Mouse (Mus musculus) embryonic stem cell, embryonic (primary cell): ENCODE measurements at regions not wholly inside any gene's neighbourhood (a gene's known extent, or its start where the extent isn't known, plus 50 kb on each side); places are given as distances from the start of the nearest gene placed in this dataset.

ENCODE experiments used
- CTCF ChIA-PET, 4 experiments: fragments of 300-600 bp in 2 of 4; fragments of 350-600 bp in 2 of 4; sonication (Branson Sonifier 250); formaldehyde crosslinking; loops; one replicate each; lab custom pipeline; 2022; ENCODE audit warnings: inconsistent platforms in 2 of 4; lab: Charles Lee
- POLR2A ChIA-PET, 4 experiments: fragments of 300-600 bp in 2 of 4; fragments of 350-600 bp in 2 of 4; sonication (Branson Sonifier 250); formaldehyde crosslinking; loops; one replicate each; lab custom pipeline; 2022; ENCODE audit warnings: antibody characterized with exemption in 4 of 4, inconsistent platforms in 1 of 4; lab: Charles Lee

DNA sequence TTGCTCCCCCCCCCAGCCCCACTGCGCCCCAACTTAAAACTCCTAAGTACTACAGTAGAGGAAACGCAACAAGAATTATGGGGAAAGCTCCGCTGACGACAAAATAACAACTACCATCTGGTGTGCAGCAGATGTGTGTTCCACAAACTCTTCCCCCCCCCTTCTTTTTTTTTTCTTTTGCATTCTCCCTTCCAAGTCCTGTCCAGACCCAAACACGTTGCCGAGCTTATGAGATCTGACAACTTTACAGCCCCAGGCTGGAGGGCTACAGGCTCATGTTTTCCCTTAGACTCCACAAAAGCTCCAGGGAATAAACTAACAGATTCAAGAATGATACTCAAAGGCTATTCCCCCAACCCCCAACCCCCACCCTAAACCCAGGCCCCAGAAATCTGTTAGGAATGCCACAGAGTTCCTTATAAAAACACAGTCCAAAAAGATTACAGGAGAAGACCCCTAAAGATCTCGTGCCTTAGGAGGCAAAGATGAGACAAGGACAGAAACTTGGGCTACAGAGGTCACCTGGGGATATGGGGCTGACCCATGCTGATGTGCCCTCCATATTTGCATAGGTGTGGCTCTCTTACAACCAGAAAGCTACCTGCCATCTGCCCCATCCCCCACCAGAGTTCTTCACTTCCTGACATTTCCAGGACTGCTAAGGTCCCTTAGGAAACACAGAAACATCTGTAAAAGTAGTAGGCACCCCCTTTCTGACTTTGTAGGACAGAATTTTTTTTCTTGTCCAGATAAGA, 509.5 kb upstream of the Cited2 start:
- CTCF ChIA-PET: no interaction called here
- POLR2A ChIA-PET: interaction anchor here in 3 of 4 experiments (0.6 to 1.7 kb wide), 6 partner anchors 13 to 595 kb away, joined by 3 to 7 read pairs (median 3); partner anchors contain the start of gene Cited2 (in 2 of the 3)

DNA sequence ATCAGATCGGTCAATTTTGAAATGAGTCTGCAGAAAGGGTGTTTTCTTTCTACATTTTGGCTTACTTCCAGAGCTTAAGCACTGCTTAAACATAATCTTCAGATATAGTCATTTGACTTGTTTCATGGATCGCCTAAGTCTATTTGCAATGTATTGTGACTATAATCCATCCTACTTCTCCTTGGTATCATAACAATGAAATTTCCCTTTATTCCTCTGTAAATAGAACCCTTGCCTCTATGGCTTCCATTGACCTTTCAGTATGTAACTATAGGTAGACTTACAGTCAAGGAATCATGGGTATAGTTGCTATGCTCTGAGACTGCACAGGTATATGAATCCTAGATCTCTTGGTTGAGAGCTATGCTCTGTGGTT, 509.0 kb upstream of the Cited2 start:
- ChIA-PET CTCF (no interaction called here), POLR2A (interaction anchor here in 2 of 4 experiments (0.5 to 1.3 kb wide), 2 partner anchors 21 to 509 kb away, joined by 4 to 5 read pairs; partner anchors contain the start of gene Cited2 (in 1 of the 2))

DNA sequence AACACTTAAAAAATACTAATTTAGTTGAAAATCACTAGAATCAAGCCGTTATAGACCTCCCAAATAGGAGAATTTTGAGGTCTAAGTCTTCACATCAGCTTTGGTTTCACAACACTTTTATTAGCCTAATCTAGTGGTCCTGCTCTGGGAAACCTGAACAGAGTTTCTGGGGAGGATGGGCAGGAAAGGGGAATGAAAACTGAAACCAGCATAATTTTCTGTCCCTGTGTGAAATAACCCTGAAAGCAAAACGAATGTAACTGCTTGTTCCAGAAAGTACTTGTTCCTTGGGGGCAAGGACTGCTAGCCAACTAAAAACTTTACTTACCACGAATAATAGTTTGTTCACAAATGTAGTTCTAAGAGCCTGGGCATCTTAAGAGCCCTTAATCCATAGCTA, 508.0 kb upstream of the Cited2 start:
- ChIA-PET CTCF (no interaction called here), POLR2A (interaction anchor here in 1 of 4 experiments (0.6 kb wide), 1 partner anchor 495 kb away, joined by 3 read pairs; no protein-coding TSS in a partner anchor)

DNA sequence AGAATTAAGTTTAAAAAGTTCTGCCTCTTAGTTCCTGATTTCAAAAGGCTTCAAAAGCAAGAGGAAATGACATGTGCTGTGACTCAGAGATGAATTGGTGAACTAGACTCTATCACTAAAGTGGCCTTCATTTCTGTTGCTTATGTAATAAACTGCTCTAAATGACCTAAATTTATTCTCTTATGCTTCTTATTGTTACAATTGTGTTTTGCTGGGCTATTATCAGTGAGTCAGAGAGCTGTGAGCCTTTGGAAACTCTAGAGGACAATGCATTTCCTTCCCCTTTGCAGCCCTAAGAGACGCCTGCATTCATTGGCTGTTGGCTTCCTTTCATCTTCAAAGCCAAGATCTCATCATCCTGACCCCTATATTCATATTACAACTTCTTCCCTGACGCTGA, 501.5 kb upstream of the Cited2 start:
- ChIA-PET POLR2A (no interaction called here), CTCF (no interaction called here)

DNA sequence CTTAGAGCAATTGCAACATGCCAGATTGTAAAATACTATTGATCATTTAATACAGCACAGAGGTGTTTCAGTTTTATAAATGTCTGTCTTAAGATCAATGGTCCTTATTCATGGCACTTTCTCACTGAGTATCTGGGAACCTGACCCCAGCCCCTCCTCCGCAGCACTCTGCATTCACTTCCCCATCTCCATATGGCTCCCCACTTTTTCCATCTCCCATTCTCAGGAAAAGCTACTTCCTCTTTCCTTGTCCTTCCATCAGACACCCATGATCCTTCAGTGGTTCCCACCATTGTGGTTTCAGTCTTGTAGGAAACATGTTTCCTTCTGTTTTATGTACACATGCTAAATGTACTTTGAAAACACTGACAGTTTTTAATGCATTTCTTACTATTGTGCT, 497.3 kb upstream of the Cited2 start:
- ChIA-PET POLR2A (no interaction called here), CTCF (no interaction called here)

DNA sequence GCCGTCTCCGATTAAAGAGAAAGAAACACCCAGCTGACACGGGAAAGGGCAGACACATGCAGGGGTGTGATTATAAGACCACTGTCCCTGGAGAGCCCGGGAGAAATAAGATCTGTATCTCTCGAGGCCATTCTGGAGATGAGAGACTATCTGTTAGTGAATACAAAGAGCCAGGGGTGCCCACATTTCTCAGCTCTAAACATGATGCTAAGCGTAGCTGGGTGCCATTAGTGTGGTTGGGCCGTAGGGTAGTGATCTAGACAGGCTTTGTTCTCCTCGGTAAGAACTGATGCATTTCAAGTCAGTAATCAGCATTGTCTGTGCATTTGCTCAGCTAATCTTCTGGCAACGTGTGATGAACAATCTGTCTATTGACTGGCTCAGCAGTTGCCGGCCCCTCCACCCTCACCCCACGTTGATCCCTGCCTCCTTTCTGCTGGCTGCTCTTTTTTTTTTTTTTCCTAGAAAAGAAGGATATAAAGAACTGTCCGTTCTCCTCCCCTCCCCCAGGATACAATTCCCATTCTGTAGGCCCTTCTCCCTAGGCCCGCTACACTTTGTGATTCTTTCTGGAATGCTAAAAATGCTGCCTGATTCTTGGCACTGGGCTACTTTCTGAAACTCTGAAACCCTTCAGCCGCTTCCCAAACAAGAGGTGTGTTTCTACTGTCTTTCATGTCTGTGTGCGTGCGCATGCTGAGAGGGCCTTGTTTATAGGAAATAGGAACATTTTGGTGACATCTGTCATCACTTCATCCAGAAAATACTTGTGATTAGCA, 492.8 kb upstream of the Cited2 start:
- CTCF ChIA-PET: no interaction called here
- POLR2A ChIA-PET: no interaction called here

DNA sequence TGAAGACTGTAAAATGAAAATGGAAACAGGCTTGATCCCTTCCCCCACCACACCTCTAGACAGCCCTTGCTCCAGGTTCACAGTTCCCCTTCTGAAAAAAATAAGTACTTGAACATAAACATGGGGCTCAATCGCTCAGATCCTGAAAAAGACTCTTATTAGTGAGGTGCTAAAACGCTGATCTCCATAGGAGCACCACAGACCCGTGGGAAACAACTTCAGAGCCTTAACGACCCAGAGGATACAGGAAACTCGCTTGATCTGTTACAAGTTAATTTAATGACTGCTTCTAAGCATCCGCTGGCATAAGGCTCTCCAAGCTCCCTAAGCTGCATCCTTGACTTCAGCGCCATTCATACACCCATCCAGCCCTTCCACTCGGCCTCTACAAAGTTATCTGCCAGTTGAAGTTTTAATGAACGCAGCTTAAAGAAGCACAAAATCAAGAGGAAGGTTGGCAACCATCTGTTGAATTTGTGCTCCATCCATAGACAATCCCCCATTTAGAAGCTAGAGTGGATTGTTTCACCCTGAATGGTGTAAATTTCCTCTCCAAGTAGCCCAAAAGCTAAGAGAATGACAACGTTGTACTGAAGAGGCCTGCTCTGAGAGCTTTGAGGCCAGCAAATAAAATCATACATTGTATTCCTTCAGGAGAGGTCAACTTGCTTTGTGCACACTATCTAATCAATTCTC, 486.9 kb upstream of the Cited2 start:
- POLR2A ChIA-PET: interaction anchor here in 2 of 4 experiments (0.5 to 2.4 kb wide), 4 partner anchors 420 to 637 kb away, joined by 3 to 8 read pairs (median 3); partner anchors contain the start of gene Cited2 (in 1 of the 2)
- CTCF ChIA-PET: no interaction called here

DNA sequence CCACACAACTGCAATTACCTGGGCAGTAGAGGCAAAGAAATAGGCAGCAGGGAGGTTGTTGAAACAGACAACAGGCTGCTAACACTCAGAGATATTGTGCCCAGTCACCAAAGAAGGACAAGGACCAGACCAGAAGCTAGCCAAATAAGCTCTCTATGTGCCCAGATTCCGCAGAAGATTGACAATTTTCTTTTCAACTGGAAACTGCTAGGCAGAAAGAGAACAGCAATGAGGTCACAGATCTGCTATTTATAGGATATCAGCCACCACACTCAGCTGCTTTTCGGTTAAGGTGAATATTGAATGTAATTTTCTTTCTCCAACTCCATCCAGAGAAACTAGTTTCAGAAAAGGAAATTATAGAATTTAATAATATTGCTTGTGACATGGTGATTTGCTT, 486.3 kb upstream of the Cited2 start:
- ChIA-PET POLR2A (interaction anchor here in 1 of 4 experiments (2.4 kb wide), 1 partner anchor 487 kb away, joined by 8 read pairs; the partner anchor contains the start of gene Cited2), CTCF (no interaction called here)

DNA sequence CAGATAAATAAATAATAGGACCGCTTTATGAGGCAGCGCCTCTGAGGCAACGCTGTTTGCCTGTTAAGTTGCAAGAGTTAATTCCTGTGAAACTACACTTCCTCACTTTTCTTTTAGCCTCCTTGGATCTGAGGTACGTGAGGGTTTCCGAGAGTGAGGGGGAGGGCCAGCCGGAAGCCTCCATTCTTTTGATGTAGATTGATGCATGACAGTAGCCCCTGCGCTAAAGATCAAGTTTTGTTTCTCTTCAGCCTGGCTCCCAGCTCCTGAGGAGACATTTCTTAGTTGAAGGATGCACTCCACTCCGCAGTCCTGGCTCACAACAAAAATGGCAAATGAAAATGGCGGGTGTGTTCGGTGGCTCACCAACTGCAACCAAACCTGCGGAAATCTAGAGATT, 485.6 kb upstream of the Cited2 start:
- CTCF ChIA-PET: no interaction called here
- POLR2A ChIA-PET: interaction anchor here in 2 of 4 experiments (0.6 to 2.4 kb wide), 4 partner anchors 15 to 1289 kb away, joined by 3 to 8 read pairs (median 3); partner anchors contain the start of gene Cited2 (in 1 of the 2)

DNA sequence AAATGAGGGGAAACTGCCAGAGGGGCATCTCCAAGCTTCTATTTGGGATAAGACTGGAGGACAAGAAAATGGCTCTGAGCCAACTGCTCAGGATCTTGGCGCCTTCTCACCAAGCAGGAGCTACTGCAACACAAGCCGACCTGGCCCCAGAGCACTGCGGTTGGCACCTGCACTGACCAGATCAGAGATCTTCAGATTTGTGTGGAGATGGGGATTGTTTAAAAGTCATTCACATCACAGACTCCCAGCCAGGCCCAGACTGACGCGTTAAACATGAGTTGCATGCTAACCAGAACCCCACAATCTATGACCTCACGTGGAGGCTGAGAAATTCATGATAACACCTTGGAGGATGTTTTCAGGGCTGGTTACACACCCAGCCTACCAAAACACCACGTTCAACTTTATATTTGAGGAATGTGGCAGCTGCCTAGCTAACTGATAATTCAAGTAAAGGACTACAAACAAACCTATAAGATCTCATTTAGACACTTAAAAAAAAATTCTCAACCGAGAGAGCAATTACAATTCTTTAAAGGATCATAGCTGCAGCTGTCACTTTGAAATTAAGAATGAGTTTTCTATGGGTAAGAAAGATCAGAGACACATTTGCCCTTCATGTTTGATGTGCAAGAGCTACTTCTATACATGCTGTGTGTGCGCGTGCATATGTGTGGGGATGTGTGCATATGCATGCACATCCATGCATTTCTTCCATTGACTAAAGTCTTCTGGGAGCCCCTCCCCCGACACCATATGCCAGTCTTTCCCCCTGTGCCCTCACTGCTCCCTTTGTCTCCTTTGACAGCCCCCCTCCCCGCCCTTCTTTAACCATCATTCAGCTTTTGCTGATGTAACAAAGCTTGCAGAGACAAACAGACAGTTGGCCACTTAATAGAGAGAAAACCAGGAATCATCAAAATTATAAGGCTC, 484.8 kb upstream of the Cited2 start:
- ChIA-PET POLR2A (interaction anchor here in 2 of 4 experiments (0.6 to 2.4 kb wide), 4 partner anchors 33 to 1289 kb away, joined by 3 to 8 read pairs (median 3); partner anchors contain the start of genes Cited2 (in 1 of the 2) and Txlnb (in 1 of the 2)), CTCF (no interaction called here)

DNA sequence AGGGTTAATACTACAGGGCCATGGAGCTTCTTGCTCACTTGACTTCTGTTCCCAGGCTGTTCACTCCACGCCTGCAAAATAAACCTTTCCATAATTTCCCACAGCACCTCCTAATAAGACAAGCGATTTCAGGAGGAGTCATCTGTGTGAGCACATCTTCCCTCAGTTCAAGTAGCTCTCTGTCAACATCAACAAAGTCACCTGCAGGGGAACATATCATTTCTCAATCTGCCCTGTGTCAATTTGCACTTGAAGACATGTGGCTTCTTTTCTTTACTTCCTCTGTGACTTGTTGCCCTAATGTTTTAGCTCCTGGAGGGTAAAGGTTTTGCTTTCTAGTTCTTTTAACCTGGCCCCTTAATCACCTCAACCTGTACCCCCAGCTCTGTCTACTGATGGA, 474.7 kb upstream of the Cited2 start:
- CTCF ChIA-PET: no interaction called here
- POLR2A ChIA-PET: interaction anchor here in 1 of 4 experiments (1.1 kb wide), 1 partner anchor 475 kb away, joined by 3 read pairs; the partner anchor contains the start of gene Cited2

DNA sequence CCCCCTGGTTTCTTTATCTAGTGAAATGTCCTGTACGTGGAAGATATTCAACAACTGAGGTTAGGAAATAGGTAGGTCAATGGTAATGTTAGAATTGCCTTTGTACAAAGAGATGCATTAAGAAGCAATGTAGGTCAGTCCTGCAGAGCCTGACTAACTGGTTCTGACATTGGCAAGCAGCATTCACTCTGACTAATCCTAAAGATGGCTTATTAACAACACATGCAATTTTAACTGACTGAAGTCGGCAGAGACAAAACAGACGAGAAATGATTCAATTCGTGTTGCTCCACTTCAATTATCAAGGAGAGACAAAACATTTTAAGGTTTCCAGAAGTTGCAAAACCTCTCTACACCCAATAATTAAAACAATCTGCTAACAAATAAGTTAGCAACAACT, 470.0 kb upstream of the Cited2 start:
- ChIA-PET POLR2A (interaction anchor here in 2 of 4 experiments (0.5 to 0.8 kb wide), 2 partner anchors 16 to 470 kb away, joined by 3 read pairs; partner anchors contain the start of gene Cited2 (in 1 of the 2)), CTCF (no interaction called here)

DNA sequence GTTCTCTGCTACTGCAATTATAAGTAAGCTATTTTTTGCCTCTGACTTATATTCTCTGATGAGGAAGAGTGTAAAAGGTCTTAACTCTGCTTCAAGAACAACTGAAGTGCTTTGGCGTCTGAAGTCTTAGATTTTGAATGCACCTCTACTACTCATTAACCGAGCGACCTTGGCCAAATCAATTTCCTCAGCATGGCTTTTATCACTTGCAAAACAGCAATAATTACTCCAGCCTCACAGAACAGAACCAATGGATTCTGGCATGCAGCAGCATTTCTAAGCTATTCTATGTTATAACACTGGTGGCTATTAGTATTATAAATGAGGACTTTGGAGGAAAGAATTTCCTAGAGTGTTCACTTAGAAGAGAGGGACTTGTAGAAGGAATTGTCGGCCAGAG, 462.9 kb upstream of the Cited2 start:
- POLR2A ChIA-PET: interaction anchor here in 1 of 4 experiments (0.5 kb wide), 1 partner anchor 469 kb away, joined by 5 read pairs; no protein-coding TSS in a partner anchor
- CTCF ChIA-PET: no interaction called here

DNA sequence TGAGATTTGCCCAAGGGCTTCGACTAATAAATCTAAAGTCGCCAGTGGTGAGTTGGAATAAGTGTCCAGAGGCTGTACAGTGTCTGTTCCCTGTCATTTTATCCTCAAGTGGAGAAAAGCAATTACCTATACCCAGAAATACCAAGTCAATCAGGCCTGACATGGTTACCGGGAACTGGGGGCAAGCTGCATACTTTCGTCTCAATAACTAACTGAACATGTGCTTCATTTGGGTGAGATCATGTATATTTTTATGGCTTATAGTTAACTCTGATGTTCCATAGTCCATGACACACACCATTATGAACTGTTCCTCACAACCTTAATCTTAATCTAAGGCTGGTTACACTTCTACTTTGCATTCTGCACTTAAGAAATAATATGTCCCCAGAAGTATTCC, 462.4 kb upstream of the Cited2 start:
- POLR2A ChIA-PET: no interaction called here
- CTCF ChIA-PET: no interaction called here

DNA sequence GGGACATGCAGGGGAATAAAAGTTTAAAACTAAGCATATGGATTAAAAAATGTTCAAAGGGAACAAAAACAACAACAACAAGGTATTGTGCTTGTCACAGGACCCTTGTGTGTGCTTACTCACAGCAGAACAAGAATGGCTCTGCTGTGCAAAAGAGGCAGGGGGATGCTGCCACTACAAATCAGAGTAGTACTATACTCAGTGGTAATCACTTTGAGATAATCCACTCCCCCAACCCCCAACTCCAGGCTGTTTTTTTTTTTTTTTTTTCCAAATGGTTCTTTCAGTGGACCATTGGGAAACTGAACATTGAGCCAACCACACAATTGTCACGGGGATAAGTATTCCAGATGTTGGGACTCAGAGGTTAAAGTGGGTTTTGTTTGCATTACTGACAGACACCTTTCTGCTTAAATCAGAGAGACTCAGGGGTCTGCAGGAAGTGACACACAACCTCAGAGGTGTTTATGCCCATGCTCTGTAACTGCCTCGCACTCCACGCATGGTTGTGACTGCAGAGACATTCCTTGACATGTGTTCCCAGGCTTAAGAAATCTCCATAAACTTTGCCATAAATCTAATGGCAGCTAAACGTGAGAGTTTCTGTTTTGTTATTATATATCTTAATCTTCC, 461.7 kb upstream of the Cited2 start:
- ChIA-PET CTCF (no interaction called here), POLR2A (no interaction called here)

DNA sequence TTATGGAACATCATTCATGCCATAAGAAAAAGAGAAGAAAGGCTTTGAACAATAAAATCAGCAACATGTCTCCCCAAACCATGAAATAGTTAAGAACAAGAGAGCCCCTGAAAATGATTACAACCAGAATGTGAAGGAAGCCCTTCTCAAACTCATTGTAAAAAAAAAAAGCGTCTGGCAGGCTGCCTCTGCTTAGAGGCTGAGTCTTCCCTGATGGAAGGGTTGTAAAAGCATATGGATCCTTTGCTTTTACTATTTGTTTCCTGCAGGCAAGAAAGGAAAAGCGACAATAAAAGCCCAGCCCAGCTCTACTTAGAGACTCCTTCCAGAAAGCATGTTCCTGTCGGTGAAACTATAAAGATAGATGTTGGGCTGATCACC, 461.2 kb upstream of the Cited2 start:
- POLR2A ChIA-PET: no interaction called here

DNA sequence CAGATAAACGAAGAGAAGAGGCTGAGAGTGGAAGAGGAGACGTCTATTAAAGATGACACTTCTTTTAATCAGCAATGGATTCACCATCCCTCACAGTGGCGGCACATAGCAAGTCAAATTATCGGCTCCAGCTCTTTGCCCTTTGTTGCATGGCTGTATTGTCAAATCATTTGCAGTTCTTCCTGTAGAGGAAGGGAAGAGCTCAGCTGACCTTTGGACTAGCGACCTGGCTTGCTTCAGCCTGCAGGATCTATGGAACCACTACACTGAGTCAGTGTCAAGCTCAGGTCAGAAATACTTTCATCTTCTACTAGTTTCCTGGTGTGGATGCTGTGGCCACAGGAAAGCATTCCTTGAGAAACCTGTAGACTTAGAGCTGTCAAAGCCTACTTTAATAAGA, 450.4 kb upstream of the Cited2 start:
- POLR2A ChIA-PET: interaction anchor here in 1 of 4 experiments (1.6 kb wide), 1 partner anchor 450 kb away, joined by 3 read pairs; the partner anchor contains the start of gene Cited2
- CTCF ChIA-PET: no interaction called here

More for the DNA sequence above, 461.2 kb upstream of the Cited2 start:
- CTCF ChIA-PET: no interaction called here
